Mouse (Mus musculus) A20 (cell line): ENCODE results near the gene Tmem141.

Experiments used
- DNase-seq: peaks from one replicate; pipeline ENCODE4 v3.0.0-alpha.2; 2011; ENCODE audit warnings: low read depth, low spot score

The Tmem141 gene

GRCm38 (mm10) chr2:25577951-25578795 lies 43.6 kb downstream of the Tmem141 start:
- no peak for DNase-seq

- no peak for DNase-seq
Measured at GRCm38 (mm10) chr2:25576965-25577891, 44.6 kb downstream of the Tmem141 start.

- no peak for DNase-seq
Measured at GRCm38 (mm10) chr2:25576028-25576850, 45.6 kb downstream of the Tmem141 start.

GRCm38 (mm10) chr2:25575432-25576027 lies 46.3 kb downstream of the Tmem141 start:
- DNase-seq, result peak; percentile 78

- DNase-seq, result peak; percentile 98
Measured at GRCm38 (mm10) chr2:25574579-25575431, 47.0 kb downstream of the Tmem141 start, which contains the start of the genes Mamdc4 and Phpt1. Gene Mamdc4 (minus strand): TSS chr2:25574845. Gene Phpt1 (minus strand): TSS chr2:25575224.

- DNase-seq, result no peak
Measured at GRCm38 (mm10) chr2:25574136-25574535, 47.7 kb downstream of the Tmem141 start.

GRCm38 (mm10) chr2:25573068-25573467 lies 48.7 kb downstream of the Tmem141 start:
- no peak for DNase-seq

GRCm38 (mm10) chr2:25571221-25571620 lies 50.6 kb downstream of the Tmem141 start:
- DNase-seq, result no peak
